Mouse (Mus musculus): ENCODE measurements around the gene Adamts16.

Adamts16 gene

GRCm38 (mm10) chr13:70836246-70836645 is 5.4 kb downstream of the Adamts16 start:
- no peak for DNase-seq (ENCODE audit: low read depth, low spot score)

GRCm38 (mm10) chr13:70832593-70833138 is 8.9 kb downstream of the Adamts16 start:
- no peak for DNase-seq (ENCODE audit: low read depth, low spot score)

- peak; percentile 54 for DNase-seq (ENCODE audit: low read depth, low spot score)
Observed at GRCm38 (mm10) chr13:70831041-70831440, 10.6 kb downstream of the Adamts16 start.

GRCm38 (mm10) chr13:70827507-70827906 is 14.1 kb downstream of the Adamts16 start:
- DNase-seq (ENCODE audit: low read depth, low spot score), result no peak

- DNase-seq (ENCODE audit: low read depth, low spot score), result no peak
Observed at GRCm38 (mm10) chr13:70825265-70825664, 16.3 kb downstream of the Adamts16 start.

- no peak for DNase-seq (ENCODE audit: low read depth, low spot score)
Observed at GRCm38 (mm10) chr13:70823757-70824156, 17.9 kb downstream of the Adamts16 start.

- no peak for DNase-seq (ENCODE audit: low read depth, low spot score)
Observed at GRCm38 (mm10) chr13:70818982-70819381, 22.6 kb downstream of the Adamts16 start.

- DNase-seq (ENCODE audit: low read depth, low spot score), result no peak
Observed at GRCm38 (mm10) chr13:70814423-70814822, 27.2 kb downstream of the Adamts16 start.

- DNase-seq (ENCODE audit: low read depth, low spot score), result no peak
Observed at GRCm38 (mm10) chr13:70805506-70805905, 36.1 kb downstream of the Adamts16 start.

GRCm38 (mm10) chr13:70802849-70803248 is 38.8 kb downstream of the Adamts16 start:
- DNase-seq (ENCODE audit: low read depth, low spot score), result no peak

- no peak for DNase-seq (ENCODE audit: low read depth, low spot score)
Observed at GRCm38 (mm10) chr13:70799322-70799721, 42.3 kb downstream of the Adamts16 start.

GRCm38 (mm10) chr13:70798396-70798795 is 43.2 kb downstream of the Adamts16 start:
- peak; percentile 79 for DNase-seq (ENCODE audit: low read depth, low spot score)

- peak; percentile 86 for DNase-seq (ENCODE audit: low read depth, low spot score)
Observed at GRCm38 (mm10) chr13:70794074-70794572, 47.5 kb downstream of the Adamts16 start.

GRCm38 (mm10) chr13:70793660-70794059 is 48.0 kb downstream of the Adamts16 start:
- no peak for DNase-seq (ENCODE audit: low read depth, low spot score)

- DNase-seq (ENCODE audit: low read depth, low spot score), result peak; percentile 6
Observed at GRCm38 (mm10) chr13:70792950-70793349, 48.7 kb downstream of the Adamts16 start.

GRCm38 (mm10) chr13:70789806-70790205 is 51.8 kb downstream of the Adamts16 start:
- no peak for DNase-seq (ENCODE audit: low read depth, low spot score)

- DNase-seq (ENCODE audit: low read depth, low spot score), result peak; percentile 93
Observed at GRCm38 (mm10) chr13:70789022-70789421, 52.6 kb downstream of the Adamts16 start.

GRCm38 (mm10) chr13:70785078-70785477 is 56.5 kb downstream of the Adamts16 start:
- DNase-seq (ENCODE audit: low read depth, low spot score), result no peak

GRCm38 (mm10) chr13:70784126-70784525 is 57.5 kb downstream of the Adamts16 start:
- peak; percentile 65 for DNase-seq (ENCODE audit: low read depth, low spot score)

- peak; percentile 5 for DNase-seq (ENCODE audit: low read depth, low spot score)
Observed at GRCm38 (mm10) chr13:70779781-70780180, 61.8 kb downstream of the Adamts16 start.

- DNase-seq (ENCODE audit: low read depth, low spot score), result no peak
Observed at GRCm38 (mm10) chr13:70778872-70779554, 62.6 kb downstream of the Adamts16 start.

GRCm38 (mm10) chr13:70771100-70771499 is 70.5 kb downstream of the Adamts16 start:
- peak; percentile 16 for DNase-seq (ENCODE audit: low read depth, low spot score)

- DNase-seq (ENCODE audit: low read depth, low spot score), result no peak
Observed at GRCm38 (mm10) chr13:70769156-70769555, 72.5 kb downstream of the Adamts16 start.

Measured in brain, adult 2 months (tissue).